Mouse (Mus musculus) large intestine, adult 2 months (tissue): ENCODE measurements around the gene Fli1. TPM values are rescaled to one million over a fixed set of nuclear protein-coding genes. Genes with fewer than 3 reads are reported as not detected.

Source experiments
- DNase-seq: peaks from one replicate; pipeline ENCODE4 v3.0.0-alpha.2; 2012; ENCODE audit warnings: low read depth, low spot score
- WGBS: fragments of 180-500 bp; shearing (Covaris S2); methylation state at CpG from one replicate; pipeline ENCODE4 v1.1.7; 2018; 5-methylcytosine and 5-hydroxymethylcytosine counted together
- polyA plus RNA-seq: library from polyadenylated mRNA; depleted of rRNA; stranded (reverse); fragments of >200 nt; gene quantifications from 2 replicates; pipeline ENCODE4 v1.2.3, GENCODE M21; 2012

Fli1 gene
- polyA plus RNA-seq, 1 experiment = 2.2 TPM

DNA sequence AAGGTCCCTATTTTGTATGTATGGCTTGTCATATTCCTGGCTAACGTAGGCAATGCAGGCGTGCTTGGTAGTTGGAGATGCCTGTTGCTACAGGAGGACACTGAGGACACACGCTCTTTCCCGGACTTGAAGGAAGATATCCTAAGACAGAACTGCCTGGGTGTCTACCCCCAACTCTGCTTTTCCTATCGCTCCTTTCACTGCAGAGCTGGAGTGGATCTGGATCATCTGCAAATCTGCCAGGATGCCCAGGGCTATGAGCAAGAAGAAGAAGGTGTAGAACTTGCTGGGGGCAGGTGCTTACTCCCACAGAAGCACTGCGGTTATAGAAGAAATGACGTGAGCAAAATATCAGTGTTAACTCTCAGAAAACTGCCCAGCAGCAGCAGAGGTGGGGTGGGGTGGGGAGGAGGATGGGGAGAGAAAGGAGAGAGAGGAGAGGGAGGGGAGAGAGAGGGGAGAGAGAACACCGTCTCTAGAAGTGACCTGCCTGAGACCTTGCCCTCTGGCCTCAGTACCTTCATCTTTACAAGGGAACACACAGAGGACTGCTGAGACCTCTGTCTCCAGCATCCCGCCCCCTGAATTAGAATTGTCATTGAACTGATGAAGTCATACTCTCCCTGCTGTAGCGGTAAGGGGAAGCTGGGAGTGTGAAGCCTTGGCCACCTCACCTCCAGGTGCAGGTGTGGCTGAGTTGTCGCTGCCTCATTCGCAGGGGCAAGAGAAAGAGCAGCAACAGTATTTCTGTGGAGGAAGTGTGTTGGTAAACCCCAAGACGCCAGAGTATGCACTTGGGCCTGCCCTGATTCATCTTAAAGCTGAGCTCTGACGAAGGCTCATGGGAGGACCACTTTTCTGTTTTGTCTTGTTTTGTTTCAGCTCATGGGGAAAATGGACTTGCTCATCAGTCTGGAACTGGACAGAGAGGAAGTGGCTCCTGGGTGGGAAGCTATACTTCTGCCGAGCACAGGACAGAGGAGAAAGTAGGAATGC, 35.5 kb downstream of the Fli1 start:
- 61% methylated on average over 15 of the region's 15 CpGs for WGBS
- DNase-seq = no peak

DNA sequence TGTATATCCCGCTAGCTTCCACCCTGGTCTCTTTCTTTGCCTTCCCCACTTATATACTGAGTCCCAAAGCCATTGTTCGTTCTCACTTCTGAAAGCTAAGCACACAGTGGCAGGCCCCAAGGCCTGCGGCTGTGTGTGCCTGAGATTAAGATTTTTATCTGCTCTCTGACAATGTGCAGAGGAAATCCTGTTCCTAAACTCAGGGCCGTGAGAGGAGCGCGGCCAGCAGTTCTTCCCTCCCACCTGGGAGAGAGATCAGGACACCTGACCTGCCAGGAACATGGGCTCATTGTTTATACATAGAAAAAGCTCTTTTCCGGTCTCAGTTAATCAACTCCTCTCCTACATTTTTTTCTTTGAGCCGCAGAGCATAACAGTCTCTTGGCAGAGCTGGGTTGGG, 36.5 kb downstream of the Fli1 start:
- DNase-seq = no peak
- WGBS = 48% methylated on average over 8 of the region's 8 CpGs

DNA sequence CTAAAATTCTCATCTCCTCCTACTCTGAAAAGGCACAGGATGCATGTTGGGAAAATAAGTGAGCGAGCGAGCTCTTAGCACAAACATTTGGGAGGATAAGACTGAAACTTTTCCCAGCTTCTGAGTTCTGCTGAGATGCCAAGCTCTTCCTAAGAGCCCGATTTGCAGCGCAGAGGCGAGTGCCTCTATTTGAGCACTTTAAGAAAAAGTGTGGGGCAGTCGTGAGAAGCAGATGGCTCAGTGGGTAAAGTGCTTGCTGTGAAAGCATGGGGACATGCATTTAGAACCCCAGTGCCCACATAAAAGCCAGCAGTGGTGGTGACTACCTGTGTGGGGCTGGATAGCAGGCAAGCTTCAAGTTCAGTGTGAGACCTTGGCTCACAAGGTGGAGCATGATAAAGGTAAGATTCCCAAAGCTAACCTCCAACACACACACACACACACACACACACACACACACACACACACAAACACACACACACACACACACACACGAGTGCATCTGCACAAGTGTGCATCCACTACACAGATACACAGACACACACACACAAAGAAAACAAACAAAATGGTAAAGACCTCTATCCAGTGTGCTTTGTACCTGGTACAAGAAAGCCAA, 37.1 kb downstream of the Fli1 start:
- 78% methylated on average over 7 of the region's 7 CpGs for WGBS
- no peak for DNase-seq

DNA sequence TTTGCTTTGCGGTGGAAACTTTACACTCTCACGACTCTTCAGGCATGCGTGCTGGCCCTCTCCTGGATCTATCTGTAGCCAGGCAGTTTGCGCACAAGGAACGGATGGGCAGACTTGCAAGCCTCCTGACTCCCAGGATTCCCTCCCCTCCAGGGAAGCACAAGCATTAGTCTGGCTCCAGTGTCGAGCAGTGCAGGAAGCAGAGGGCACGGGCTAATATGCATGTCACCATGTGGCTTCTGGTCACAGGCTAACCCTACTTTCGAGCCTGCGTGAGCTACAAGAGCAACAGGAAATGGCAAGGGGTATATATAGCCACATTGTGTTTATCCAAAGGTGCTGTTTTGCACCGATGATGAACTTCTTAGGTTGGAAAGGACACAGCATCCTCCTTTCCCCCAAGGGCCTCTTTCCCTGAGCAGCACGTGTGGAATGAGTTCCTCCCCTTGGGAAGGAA, 38.6 kb downstream of the Fli1 start:
- no peak for DNase-seq
- 55% methylated on average over 11 of the region's 11 CpGs for WGBS

DNA sequence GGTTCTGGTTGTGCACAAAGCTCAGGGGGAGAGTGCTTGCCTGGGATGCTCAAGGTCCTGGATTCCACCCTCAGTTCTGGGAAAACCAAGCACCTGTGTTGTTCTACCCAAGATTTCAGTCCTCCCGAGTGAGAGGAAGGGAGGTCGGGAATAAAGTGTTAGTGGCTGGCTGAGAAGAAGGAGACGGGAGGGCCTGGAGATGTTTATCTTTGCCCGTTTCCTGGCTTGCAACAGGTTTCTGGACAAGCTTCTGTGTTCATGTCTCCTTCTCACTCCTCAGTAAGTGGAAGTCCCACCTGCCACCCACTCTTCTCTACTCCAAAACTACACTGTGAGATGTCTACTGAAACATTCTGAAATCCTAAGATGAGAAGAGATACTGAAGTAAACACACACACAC, 39.2 kb downstream of the Fli1 start:
- WGBS = 34% methylated on average over 4 of the region's 4 CpGs

DNA sequence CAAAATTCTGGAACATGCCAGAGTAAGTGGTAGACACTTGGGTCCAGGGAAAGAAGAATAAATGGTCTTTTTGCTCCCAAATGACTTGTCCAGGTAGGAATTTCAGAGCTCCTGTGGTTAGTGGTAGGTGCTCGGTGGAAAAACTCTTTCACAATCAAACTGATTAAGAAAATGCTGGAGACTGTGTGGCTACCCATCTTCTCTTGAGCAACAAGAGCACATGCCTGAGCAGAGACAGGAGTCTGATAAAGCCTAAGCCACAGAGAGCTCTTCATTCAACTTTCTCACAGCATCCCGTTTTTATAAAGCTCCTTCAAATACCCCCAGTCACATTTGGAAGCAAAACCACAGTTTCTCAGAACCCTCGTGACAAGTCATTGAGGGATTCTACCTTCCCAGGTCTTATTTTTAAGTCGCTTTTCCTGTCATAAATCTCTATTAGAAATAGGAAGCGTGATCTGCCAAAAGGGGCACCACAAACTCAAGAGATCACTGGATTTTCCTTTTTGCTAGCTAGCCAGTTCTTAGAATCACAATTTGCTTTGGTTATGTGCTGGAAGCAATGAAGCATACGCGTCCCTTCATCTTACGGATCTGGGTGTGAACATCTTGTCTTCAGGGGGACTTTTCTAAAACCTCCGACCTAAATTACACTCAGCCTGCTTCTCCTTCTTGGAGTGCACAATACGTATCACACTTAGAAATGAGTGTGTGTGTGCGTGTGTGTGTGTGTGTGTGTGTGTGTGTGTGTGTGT, 40.2 kb downstream of the Fli1 start:
- 78% methylated on average over 11 of the region's 11 CpGs for WGBS
- DNase-seq = no peak

More for the DNA sequence above, 39.2 kb downstream of the Fli1 start:
- no peak for DNase-seq

DNA sequence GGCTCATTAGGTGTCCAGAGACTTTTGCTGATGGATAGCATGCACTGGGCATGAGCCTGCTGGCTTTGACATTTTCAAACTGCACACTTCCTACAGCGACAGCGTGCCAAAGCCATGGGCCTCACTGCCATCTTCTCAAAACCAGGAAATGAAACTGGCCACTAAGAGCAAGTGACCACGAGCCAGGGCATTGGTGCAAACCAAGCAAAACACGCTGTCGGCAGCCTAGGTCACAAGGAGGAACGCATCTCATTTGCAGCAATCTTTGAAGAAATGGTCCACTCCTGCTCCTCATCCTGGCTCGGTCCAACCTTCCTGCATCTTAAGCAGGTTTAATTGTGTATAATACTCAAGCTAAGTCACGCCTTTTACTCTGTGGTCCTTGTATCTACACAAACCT, 41.8 kb downstream of the Fli1 start:
- no peak for DNase-seq
- 79% methylated on average over 8 of the region's 8 CpGs for WGBS

DNA sequence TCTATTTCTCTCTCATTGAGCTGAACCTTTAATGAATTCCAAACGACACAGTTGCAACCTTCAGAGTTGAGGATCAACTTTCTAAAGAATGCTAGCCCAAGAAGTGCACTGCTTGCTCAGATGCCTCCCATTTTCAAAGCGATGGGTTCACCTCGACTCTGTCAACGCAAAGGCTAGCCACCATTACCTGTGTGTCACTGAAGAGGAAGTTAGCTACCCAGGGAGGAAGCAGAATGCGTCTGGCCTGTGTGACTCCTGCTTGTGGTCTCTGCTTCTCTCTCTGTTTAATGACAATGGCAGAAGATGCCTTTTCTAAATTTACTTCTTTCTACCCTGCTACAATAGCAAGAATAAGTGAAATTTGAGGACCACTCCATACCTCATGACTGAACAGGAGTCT, 42.6 kb downstream of the Fli1 start:
- no peak for DNase-seq
- WGBS = 57% methylated on average over 5 of the region's 5 CpGs

DNA sequence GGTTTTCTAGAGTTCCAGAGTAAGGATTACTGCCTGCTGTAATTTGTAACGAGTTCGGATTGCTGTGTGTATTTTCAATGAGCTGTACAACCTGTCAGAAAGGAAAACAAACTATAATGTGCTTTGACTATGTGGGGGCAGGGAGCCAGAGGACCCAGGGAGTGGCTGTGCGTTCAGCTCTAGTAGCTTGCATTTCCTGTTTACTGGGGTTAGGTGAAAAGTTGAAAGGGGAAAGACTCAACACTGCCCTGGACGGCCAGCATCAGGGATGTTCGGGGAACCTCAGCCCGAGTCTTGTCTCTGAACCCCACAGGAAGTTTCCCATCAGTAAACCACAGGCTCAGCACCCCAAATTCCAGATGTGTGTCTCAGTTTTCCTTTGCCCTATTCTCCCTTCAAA, 43.2 kb downstream of the Fli1 start:
- WGBS = 28% methylated on average over 6 of the region's 6 CpGs
- no peak for DNase-seq

DNA sequence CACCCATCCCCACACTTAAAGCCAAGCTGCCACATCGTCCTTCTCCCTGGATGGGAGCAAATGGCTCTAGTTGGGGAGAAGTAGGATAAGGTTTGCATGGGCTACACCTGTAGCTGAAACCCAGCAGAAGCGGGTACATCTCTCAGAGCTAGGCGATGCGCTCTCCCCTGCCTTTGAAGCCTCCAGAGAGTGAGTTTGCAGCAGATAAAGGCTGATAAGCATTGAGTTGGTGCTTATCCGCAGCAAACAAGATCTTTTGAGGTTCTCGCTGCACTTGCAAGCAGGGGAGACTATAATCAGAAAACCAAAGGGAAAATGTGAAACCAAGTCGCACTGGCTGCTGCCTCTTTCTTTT, 47.0 kb downstream of the Fli1 start:
- WGBS = 42% methylated on average over 7 of the region's 7 CpGs

DNA sequence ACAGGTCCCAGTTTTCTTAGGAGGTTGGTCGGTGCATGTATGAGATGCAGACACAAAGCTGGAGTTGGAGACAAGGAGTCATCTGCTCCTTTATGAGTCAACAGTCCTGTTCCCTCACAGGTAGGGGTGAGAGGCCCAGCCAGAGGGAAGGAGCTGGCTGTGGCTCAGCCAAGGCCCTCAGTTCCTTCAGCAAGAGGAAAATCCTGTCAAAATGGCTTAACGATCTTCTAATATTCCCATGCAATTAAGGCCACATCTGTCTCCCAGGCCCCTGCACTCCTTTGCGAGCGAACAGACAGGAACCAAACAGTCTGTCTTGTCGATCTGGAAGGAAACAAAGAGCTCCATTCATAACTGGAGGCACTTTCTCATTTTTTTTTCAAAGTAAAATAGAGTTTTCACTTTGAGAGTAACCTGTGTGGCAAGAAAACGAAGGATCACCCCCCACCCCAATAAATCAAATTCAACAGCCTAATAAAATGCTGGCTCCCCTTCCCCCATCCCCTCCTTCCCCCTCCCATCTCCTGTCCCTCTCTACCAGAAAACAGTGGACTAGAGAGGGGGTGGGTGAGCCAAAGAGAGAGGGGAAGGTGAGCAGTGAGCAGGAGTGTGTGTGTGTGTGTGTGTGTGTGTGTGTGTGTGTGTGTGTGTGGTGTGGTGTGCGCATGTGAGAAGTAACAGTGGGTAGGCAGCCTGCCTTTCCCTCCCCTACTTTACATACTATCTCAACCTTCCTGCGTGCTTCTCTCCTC, 47.6 kb downstream of the Fli1 start:
- WGBS = 26% methylated on average over 8 of the region's 8 CpGs
- no peak for DNase-seq

More for the DNA sequence above, 47.0 kb downstream of the Fli1 start:
- DNase-seq = no peak

DNA sequence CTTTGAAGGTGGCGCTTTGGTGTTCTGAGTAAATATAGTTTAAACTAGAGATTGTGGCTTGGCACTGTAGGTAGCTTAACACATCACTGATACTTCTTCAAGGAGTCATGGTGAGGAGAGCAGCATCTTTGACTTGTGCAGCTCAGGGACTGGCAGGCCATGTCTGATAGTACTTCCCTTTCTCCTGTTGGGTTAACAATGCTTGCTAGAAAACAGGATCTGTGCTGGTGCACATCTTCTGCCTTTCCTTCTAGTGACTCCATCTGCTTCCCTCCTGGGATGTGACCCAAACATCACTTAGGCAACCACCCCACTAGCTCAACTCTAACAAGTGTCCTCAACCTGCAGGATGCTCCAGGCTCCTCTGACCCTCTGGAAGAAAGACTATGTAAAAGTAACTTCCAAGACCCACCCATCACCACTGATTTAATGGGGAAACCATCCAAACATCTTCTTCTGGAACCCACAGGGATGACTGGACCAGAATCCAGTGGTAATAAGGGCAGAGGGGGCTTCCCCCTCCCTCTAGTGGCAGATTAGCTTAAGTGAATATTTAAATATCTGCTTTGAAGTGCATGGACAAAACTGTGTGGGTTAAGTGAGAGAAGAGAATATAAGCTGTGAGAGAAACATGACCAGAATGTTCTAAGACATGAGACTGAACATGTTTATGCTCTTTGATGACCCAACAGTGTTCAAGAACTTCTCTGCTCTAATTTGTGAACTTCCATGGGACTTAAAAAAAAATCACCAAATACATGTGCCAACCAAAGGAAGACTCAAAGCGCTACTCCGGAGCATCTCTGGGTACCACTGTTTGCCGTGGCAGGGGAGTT, 48.9 kb downstream of the Fli1 start:
- WGBS = 93% methylated on average over 4 of the region's 4 CpGs
- no peak for DNase-seq

DNA sequence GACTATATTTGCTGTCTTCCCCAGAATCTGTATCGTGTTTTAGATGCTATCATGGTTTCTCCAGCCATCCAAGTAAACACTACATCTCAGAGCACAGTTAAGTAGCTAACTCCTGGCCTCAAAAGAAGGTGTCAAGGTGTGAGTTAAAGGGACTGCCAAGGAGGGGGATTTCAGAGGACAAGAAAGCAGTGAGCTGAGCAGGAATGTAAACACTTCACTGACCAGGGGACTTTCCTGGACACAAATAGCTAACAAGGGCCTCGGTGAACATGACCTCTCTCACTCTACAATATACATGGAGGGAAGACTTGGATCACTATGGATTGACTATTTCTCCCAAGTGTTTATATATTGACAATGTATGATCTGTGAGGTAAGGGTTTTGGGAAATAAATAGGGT, 49.9 kb downstream of the Fli1 start:
- no peak for DNase-seq
- WGBS = 38% methylated on average over 2 of the region's 2 CpGs

DNA sequence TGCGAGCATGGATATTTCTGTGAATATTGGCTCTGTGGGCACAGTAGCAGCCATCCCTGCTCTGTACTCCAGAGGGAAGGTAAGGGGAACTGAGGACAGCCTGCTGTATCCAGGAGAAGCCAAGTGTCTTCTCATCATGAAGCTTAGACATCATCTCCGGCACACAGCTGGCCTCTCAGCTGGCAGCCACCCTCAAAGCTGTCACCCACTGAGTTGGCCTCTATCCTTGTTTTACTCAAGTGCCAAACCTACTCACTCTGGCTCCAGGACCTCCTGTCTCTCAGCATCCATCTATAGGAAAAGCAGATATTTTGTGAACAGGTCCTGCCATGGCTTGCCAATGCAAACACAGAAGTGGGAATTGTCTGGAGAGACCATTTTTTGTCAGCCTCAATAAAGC, 51.2 kb downstream of the Fli1 start:
- DNase-seq = no peak
- 92% methylated on average over 2 of the region's 2 CpGs for WGBS

DNA sequence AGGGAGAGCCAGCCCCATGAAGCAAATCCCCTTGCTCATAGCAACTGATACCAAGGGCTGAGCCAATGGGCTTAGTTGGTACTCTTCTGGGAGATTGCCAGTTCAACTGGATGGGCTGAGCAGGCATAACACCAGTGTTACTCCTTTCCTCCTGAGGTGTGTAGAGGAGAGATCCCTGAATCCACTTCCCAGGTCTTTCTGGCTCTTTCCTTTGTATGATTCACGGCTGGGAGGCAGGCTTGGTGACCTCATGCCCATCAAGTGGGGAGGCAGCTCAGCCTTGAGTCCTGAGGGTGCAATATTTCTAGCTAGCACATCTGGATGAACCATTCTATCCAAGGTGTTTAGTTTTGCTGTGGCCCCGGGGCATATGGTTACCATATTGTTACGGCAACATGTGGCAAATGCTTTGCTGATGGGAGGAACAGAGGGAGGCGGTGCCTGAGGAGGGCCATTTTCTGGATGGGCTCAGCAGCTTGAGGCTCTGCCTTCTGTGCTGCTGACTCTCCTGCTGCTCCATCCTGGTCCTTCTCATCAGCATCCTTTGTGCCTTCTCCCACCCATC, 52.8 kb downstream of the Fli1 start:
- WGBS = 88% methylated on average over 4 of the region's 4 CpGs

DNA sequence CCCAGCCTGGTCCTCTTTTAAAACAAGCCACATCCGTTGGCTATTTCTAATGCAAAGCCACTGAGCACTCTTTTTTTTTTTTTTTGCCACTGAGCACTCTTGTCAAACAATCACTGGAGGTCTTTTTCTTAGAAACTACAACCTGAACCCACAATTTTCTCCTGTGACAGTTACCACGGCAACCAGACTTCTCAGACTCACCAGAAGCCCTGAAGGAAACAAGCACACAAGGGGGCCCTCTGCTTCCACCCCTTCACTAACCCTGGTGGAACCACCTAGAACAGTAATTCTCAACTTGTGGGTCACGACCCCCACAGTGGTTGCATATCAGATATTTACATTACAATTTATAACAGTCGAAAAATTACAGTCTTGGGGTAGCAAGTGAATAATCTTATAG, 53.3 kb downstream of the Fli1 start:
- DNase-seq = no peak
- 51% methylated on average over 4 of the region's 4 CpGs for WGBS

More for the DNA sequence above, 52.8 kb downstream of the Fli1 start:
- no peak for DNase-seq

DNA sequence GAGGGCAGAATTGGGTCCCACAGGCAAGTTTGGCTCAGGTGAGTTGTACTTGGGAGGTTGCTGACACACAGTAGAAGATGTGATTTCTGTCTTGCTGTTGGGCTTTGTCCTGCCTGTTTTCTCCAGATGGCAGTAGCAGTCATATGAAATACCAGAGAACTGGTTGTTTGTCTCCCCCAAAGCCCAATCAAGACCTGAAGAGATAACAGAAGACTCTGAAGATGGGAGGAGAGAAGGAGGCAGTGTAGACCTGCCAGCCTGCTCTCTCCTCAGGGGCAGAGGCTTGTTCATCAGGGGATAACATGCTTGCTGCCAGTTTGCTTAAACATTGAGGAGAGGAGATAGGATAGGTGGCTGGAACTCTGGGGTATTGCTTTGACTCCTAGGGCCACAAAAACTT, 54.0 kb downstream of the Fli1 start:
- no peak for DNase-seq

DNA sequence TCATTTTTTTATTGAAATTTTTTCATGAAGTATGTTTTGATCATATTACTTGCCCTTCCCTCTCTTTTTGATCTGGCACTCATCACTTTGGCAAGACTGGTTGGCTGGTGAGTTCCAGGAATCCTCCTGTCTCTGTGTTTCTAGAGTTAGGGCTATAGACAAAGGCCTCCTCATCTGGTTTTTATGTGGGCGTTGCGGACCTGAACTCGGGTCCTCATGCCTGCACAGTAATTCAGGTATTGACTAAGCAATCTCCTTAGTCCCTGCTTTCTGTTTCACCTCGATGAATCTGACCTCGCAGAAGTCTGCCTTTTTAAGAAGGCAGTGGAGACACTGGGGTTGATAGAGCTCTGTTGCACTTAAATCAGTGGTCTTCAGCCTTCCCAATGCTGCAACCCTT, 54.8 kb downstream of the Fli1 start:
- DNase-seq = no peak
- 76% methylated on average over 5 of the region's 5 CpGs for WGBS

DNA sequence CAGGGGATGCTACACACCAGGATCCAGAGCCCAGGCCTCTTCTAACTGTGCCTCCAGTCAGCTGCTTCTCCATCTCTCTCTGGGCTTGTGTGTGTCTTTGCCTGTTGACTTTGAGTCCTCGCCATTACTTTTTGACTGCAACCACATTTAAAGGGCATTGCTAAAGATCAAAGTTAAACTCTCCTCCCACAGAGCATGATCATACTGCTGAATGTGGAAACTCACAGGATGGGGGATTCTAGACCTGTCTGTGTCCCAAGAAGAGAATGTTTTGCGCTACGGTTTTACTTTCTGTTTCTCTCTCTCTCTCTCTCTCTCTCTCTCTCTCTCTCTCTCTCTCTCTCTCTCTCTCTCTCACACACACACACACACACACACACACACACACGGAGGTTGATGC, 55.3 kb downstream of the Fli1 start:
- 65% methylated on average over 4 of the region's 4 CpGs for WGBS
- DNase-seq = no peak
